Mouse (Mus musculus) intestine, embryonic 14.5 days (tissue): Measurements from ENCODE around the gene Tbc1d20. TPM values are rescaled to one million over a fixed set of nuclear protein-coding genes. Genes with fewer than 3 reads are reported as not detected.
"Not testable (repeated sequence)": the region's sequence is repeated elsewhere in the genome, so short reads cannot be mapped to it uniquely, and the experiment has no call there.

Source experiments
- ATAC-seq: fragments of 200-750 bp; cut with Nextera tagmentation; replicated peaks from 2 replicates; pipeline ENCODE4 v1.8.0; 2017; ENCODE audit warnings: low read depth, moderate number of reproducible peaks, moderate TSS enrichment, moderate library complexity; ENCODE audit not compliant: low FRiP score, low TSS enrichment
- DNase-seq: peaks from one replicate; pipeline ENCODE4 v3.0.0-alpha.2; 2018; ENCODE audit warnings: low spot score
- H3K27ac ChIP-seq: fragments of 300-500 bp; sonication (generic); 2 replicates; pipeline ENCODE4 v1.5.1; 2014; ENCODE audit warnings: low read depth, mild to moderate bottlenecking, control low read depth
- H3K27me3 ChIP-seq: fragments of 300-500 bp; sonication (generic); replicated peaks from 2 replicates; pipeline ENCODE4 v1.6.1; 2014; ENCODE audit warnings: low read length, control low read depth; ENCODE audit not compliant: control insufficient read depth, insufficient read depth
- H3K36me3 ChIP-seq: fragments of 300-500 bp; sonication (generic); 2 replicates; pipeline ENCODE4 v1.6.1; 2014; ENCODE audit warnings: low read length, control low read depth; ENCODE audit not compliant: control insufficient read depth, insufficient read depth
- H3K4me1 ChIP-seq: fragments of 300-500 bp; sonication (generic); replicated peaks from 2 replicates; pipeline ENCODE4 v1.6.1; 2014; ENCODE audit warnings: low read length, control low read depth, mixed read lengths; ENCODE audit not compliant: control insufficient read depth, insufficient read depth
- H3K4me2 ChIP-seq: fragments of 300-500 bp; sonication (generic); 2 replicates; pipeline ENCODE4 v1.6.1; 2014; ENCODE audit warnings: low read length
- H3K4me3 ChIP-seq: fragments of 300-500 bp; sonication (generic); 2 replicates; pipeline ENCODE4 v1.5.1; 2014; ENCODE audit warnings: low read depth, low read length, control low read depth, mixed read lengths
- H3K9ac ChIP-seq: fragments of 300-500 bp; sonication (generic); 2 replicates; pipeline ENCODE4 v1.6.1; 2014; ENCODE audit warnings: mild to moderate bottlenecking, low read length
- H3K9me3 ChIP-seq: fragments of 300-500 bp; sonication (generic); 2 replicates; pipeline ENCODE4 v1.6.1; 2016; ENCODE audit warnings: low read length, control low read depth; ENCODE audit not compliant: control insufficient read depth
- WGBS: fragments of 180-500 bp; shearing (Covaris S2); extraction: QIAGEN DNeasy Blood & Tissue Kit; methylation state at CpG from one replicate; pipeline ENCODE4 v1.1.7; 2014; 5-methylcytosine and 5-hydroxymethylcytosine counted together
- polyA plus RNA-seq: library from polyadenylated mRNA; unstranded; fragments of >200 nt; fragmentation: Nextera tagmentation; extraction: Ambion mirVana; gene quantifications from 2 replicates; pipeline ENCODE4 v1.2.1, GENCODE M21; 2014

The Tbc1d20 gene
- 31.7 and 36.4 TPM in 2 replicates for polyA plus RNA-seq

DNA sequence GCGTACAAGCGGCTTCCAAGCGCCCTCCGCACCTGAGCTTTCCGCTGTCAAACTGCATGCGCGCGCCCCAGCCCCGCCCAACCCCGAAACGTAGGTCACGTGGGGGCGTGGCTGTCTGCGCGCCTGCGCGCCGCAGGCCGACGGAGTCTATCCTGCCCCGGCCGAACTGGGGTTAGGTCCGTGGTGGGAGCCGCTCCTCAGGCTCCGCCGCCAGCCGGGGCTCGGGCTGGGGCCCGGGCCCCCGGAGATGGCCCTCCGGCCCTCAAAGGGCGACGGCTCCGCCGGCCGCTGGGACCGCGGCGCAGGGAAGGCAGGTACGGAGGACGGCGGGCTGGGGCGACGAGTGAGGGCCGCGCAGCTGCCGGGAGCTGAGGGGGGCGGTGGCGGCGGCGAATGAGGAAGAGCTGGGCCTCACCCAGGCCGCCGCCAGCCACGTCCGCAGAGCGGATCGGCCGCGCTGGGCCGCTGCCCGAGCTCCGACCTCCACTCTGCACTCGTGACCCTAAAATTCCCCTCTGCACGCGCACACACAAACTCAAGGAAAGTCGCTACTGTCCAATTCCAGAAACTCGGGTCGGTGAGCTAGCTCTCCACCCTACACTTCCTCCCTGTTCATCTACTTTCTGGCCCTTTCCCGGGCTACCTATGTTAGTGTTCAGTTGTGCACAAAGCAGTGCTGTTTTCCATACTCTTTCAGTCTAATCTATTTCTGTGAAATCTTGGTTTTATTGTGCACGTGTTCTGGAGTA, at the start of gene Tbc1d20:
Tbc1d20 (plus strand) TSS at position 102 of the 749 bp plus-strand sequence.
- no peaks in the 10 kb centered on the region for H3K27me3 ChIP-seq
- no peaks in the 10 kb centered on the region for H3K9me3 ChIP-seq
- no peaks in the 10 kb centered on the region for H3K36me3 ChIP-seq
- peaks cover 16% of the 10 kb centered on the region for H3K4me1 ChIP-seq
- DNase-seq (peak; percentile 93), ATAC-seq (peak; percentile 97)
- peak within 1 kb of the TSS; percentile 88 for H3K4me3 ChIP-seq
- H3K4me2 ChIP-seq: peak within 1 kb of the TSS; percentile 80
- peak within 1 kb of the TSS; percentile 73; the same call in 1 of the 2 replicates for H3K27ac ChIP-seq
- H3K9ac ChIP-seq: peak within 1 kb of the TSS; percentile 81
- under 1% methylated on average over 59 of the region's 70 CpGs for WGBS

DNA sequence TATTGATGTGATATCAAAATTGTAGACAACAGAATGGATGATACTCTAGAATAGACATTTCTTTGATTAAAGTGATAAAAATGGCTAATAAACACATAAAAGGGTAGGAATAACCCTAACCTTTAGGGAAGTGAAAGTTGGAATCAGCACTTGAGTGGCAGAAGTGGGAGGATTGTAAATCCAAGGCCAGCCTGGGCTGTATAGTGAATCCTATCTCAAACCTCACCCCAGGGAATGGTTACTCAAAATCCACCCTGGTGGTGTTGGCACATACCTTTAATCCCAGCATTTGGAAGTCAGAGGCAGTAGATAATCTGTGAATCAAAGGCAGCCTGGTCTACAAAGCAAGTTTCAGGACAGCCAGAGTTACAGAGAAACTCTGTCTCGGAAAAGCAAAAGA, 46.4 kb upstream of the Tbc1d20 start:
- Histone ChIP-seq H3K36me3 (peaks cover 27% of the 10 kb centered on the region), H3K4me2 (no peak overlapping the region), H3K4me3 (no peak overlapping the region), H3K27me3 (no peaks in the 10 kb centered on the region), H3K9ac (no peak overlapping the region), H3K27ac (no peak overlapping the region), H3K4me1 (no peaks in the 10 kb centered on the region; the same call in 1 of the 2 replicates), H3K9me3 (no peaks in the 10 kb centered on the region)
- ATAC-seq (no peak), DNase-seq (no peak)
- 82% methylated on average over 1 of the region's 1 CpGs for WGBS

DNA sequence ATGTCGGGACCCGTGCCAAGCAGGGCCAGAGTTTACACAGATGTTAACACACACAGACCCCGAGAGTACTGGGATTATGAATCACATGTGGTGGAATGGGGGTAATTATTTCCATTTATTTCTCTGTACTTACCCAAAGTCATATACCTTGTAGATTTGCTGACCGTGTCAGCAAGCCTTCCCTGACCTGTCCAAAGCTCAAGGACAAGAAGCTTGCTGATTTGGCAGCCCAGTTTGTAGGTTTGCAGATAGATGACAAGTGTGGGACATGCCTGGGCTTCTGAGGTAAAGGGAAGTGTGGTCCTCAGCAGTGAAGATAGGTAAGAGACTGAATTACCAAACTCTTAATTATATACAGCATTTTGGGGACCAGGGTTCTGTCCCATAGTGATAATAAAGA, 43.1 kb upstream of the Tbc1d20 start:
- Histone ChIP-seq H3K9ac (no peak overlapping the region), H3K4me3 (no peak overlapping the region), H3K4me1 (no peaks in the 10 kb centered on the region), H3K27me3 (no peaks in the 10 kb centered on the region), H3K36me3 (peaks cover 49% of the 10 kb centered on the region), H3K4me2 (no peak overlapping the region), H3K27ac (no peak overlapping the region), H3K9me3 (no peaks in the 10 kb centered on the region)
- no peak for DNase-seq
- 64% methylated on average over 2 of the region's 4 CpGs for WGBS
- no peak for ATAC-seq

DNA sequence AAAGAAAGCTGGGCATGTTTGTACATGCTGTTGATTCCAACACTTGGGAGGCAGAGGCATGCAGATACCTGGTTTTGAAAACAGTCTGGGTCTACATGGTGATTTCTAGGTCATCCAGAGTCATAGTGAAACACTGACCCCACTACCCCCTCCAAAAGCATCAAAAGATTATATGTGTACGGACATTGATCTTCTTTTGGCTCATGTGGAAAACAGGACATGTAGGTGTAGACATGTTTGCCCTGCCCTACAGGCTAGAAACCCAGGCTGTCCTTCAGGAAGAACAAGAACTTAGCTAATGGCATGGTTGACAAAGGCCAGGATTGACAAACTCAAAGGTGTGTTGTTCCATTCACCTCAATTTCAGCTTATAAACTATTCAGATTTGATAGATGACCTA, 33.9 kb upstream of the Tbc1d20 start:
- Histone ChIP-seq H3K4me2 (no peak overlapping the region), H3K36me3 (peaks cover 82% of the 10 kb centered on the region), H3K9ac (no peak overlapping the region), H3K9me3 (no peaks in the 10 kb centered on the region), H3K27ac (no peak overlapping the region), H3K27me3 (no peaks in the 10 kb centered on the region), H3K4me1 (no peaks in the 10 kb centered on the region), H3K4me3 (no peak overlapping the region)
- DNase-seq (no peak), ATAC-seq (no peak)
- 91% methylated on average over 1 of the region's 1 CpGs for WGBS

GRCm38 (mm10) chr2:152273639-152274038, 20.0 kb upstream of the Tbc1d20 start:
- Histone ChIP-seq H3K9me3 (no peaks in the 10 kb centered on the region), H3K9ac (no peak overlapping the region), H3K27ac (no peak overlapping the region), H3K36me3 (peaks cover 86% of the 10 kb centered on the region), H3K4me1 (no peaks in the 10 kb centered on the region), H3K27me3 (no peaks in the 10 kb centered on the region), H3K4me3 (no peak overlapping the region), H3K4me2 (no peak overlapping the region)
- WGBS: 81% methylated on average over 2 of the region's 2 CpGs
- DNase-seq: no peak
- ATAC-seq: no peak

GRCm38 (mm10) chr2:152281407-152281806, 12.2 kb upstream of the Tbc1d20 start:
- no peak for ATAC-seq
- Histone ChIP-seq H3K27ac (no peak overlapping the region), H3K36me3 (peaks cover 83% of the 10 kb centered on the region), H3K27me3 (no peaks in the 10 kb centered on the region), H3K9ac (no peak overlapping the region), H3K4me3 (no peak overlapping the region), H3K4me2 (no peak overlapping the region), H3K9me3 (no peaks in the 10 kb centered on the region), H3K4me1 (no peaks in the 10 kb centered on the region)
- 80% methylated on average over 3 of the region's 3 CpGs for WGBS
- no peak for DNase-seq

DNA sequence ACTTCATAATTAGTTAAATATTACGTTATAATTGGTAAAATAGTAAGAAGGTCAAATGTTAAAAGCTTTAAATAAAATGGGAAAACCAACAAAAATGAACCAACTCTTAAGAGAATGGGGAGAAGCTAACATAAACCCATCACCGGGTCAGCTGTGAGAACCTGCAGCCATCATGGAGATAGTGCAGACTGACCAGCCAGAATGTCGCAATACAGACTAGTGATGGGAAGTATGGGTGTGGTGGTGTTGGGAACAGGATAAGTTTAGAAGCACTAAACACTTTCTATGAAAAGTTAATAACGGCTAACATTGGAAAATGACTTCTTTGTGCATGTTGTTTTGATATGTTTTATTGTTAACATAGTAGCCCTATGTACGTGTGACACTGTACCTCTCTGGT, 6.1 kb upstream of the Tbc1d20 start:
- Histone ChIP-seq H3K9me3 (no peaks in the 10 kb centered on the region), H3K27me3 (no peaks in the 10 kb centered on the region), H3K9ac (no peak overlapping the region), H3K27ac (no peak overlapping the region), H3K4me2 (no peak overlapping the region), H3K4me1 (no peaks in the 10 kb centered on the region), H3K4me3 (no peak overlapping the region), H3K36me3 (peaks cover 45% of the 10 kb centered on the region)
- DNase-seq: no peak
- 88% methylated on average over 5 of the region's 5 CpGs for WGBS
- ATAC-seq: no peak

- no peak overlapping the region for H3K4me3 ChIP-seq
- H3K4me1 ChIP-seq: 0 out of 2 replicates have a peak, but pooled peaks cover under 1% of the 10 kb centered on the region
- no peaks in the 10 kb centered on the region for H3K27me3 ChIP-seq
- H3K9me3 ChIP-seq: no peaks in the 10 kb centered on the region
- no peak overlapping the region for H3K27ac ChIP-seq
- no peak overlapping the region for H3K4me2 ChIP-seq
- no peak for DNase-seq
- WGBS: 79% methylated on average over 8 of the region's 8 CpGs
- H3K36me3 ChIP-seq: peaks cover 40% of the 10 kb centered on the region
- ATAC-seq: no peak
- H3K9ac ChIP-seq: no peak overlapping the region
These were observed 5.6 kb upstream of the Tbc1d20 start for GRCm38 (mm10) chr2:152288046-152288445.

DNA sequence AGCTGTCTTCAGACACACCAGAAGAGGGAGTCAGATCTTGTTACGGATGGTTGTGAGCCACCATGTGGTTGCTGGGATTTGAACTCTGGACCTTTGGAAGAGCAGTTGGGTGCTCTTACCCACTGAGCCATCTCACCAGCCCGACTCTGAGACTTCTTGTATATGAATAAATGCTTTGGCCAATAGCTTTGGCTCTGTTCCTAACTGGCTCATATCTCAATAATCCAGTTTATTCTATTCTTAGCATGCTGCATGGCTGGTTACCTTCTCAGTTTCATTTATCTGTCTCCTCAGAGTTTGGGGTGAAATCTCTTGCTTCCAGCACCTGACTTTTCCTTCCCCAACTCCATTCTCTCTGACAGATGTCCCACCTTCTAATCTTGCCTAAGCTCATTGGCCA, 4.0 kb upstream of the Tbc1d20 start:
- not testable (repeated sequence) for H3K4me3 ChIP-seq, H3K4me1 ChIP-seq, DNase-seq, H3K9ac ChIP-seq, ATAC-seq, H3K27me3 ChIP-seq, H3K4me2 ChIP-seq, H3K27ac ChIP-seq, H3K9me3 ChIP-seq
- WGBS: 88% methylated on average over 1 of the region's 2 CpGs
- H3K36me3 ChIP-seq: peaks cover 24% of the 10 kb centered on the region
